Mouse (Mus musculus): ENCODE results near the gene Fzd9.

DNA sequence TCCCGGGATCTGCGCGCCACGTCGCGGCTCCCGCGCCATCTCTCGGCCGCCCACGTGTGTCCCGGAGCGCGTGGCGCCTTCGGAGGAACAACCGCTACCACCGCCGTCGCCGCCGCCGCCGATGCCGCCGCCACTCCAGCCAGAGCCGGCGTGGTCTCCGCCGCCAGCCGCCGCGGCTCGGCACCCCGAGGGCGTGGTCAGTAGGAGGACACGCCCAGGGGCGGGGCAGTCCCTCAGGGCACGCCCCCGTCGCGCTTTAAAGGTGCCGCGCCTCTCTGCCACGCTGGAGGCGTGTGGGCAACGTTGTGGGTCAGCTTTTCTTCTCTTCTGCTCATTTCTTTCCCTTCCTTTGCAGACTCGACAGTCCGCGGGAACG is at the start of gene Fzd9:
- TF ChIP-seq FLI1 (IDR thresholded peaks at IDR 0.05; ENCODE audit: low read length) (no peak), GATA1 (IDR thresholded peaks at IDR 0.05; ENCODE audit: borderline replicate concordance, low read length) (no peak)

Data from megakaryocyte, embryonic 14.5 days (primary cell).